Mouse (Mus musculus) embryonic facial prominence, embryonic 11.5 days (tissue): Measurements from ENCODE around the gene Ppp1r3d. TPM values are rescaled to one million over a fixed set of nuclear protein-coding genes. Genes with fewer than 3 reads are reported as not detected.

Experiments
- ATAC-seq: fragments of 200-750 bp; cut with Nextera tagmentation; replicated peaks from 2 replicates; pipeline ENCODE4 v1.8.0; 2017; ENCODE audit warnings: low read depth; ENCODE audit not compliant: insufficient number of reproducible peaks, low FRiP score, low TSS enrichment
- DNase-seq: peaks from one replicate; pipeline ENCODE4 v3.0.0-alpha.2; 2015; ENCODE audit warnings: low spot score
- H3K27ac ChIP-seq: fragments of 300-500 bp; sonication (generic); replicated peaks from 2 replicates; pipeline ENCODE4 v1.5.1; 2014; ENCODE audit warnings: mild to moderate bottlenecking, low read depth, low read length, control low read depth
- H3K27me3 ChIP-seq: fragments of 300-500 bp; sonication (generic); 2 replicates; pipeline ENCODE4 v1.6.1; 2014; ENCODE audit warnings: mild to moderate bottlenecking, low read length, moderate library complexity, mixed read lengths; ENCODE audit not compliant: control insufficient read depth, insufficient read depth
- H3K36me3 ChIP-seq: fragments of 300-500 bp; sonication (generic); replicated peaks from 2 replicates; pipeline ENCODE4 v1.6.1; 2014; ENCODE audit warnings: low read depth, mild to moderate bottlenecking, low read length, moderate library complexity, mixed read lengths; ENCODE audit not compliant: control insufficient read depth, insufficient read depth
- H3K4me1 ChIP-seq: fragments of 300-500 bp; sonication (generic); 2 replicates; pipeline ENCODE4 v1.6.1; 2014; ENCODE audit warnings: low read length, mixed read lengths; ENCODE audit not compliant: control insufficient read depth, insufficient read depth
- H3K4me2 ChIP-seq: fragments of 300-500 bp; sonication (generic); 2 replicates; pipeline ENCODE4 v1.6.1; 2014; ENCODE audit warnings: low read depth, mild to moderate bottlenecking, control low read depth, low read length, moderate library complexity
- H3K4me3 ChIP-seq: fragments of 300-500 bp; sonication (generic); 2 replicates; pipeline ENCODE4 v1.5.1; 2014; ENCODE audit warnings: low read depth, low read length, control low read depth
- H3K9ac ChIP-seq: fragments of 300-500 bp; sonication (generic); replicated peaks from 2 replicates; pipeline ENCODE4 v1.6.1; 2014; ENCODE audit warnings: mild to moderate bottlenecking, control low read depth, low read length
- H3K9me3 ChIP-seq: fragments of 300-500 bp; sonication (generic); replicated peaks from 2 replicates; pipeline ENCODE4 v1.6.1; 2016; ENCODE audit warnings: mild to moderate bottlenecking, low read length, inconsistent platforms, mixed read lengths; ENCODE audit not compliant: control insufficient read depth
- WGBS: fragments of 180-500 bp; shearing (Covaris S2); extraction: QIAGEN DNeasy Blood & Tissue Kit; methylation state at CpG from one replicate; pipeline ENCODE4 v1.1.7; 2014; 5-methylcytosine and 5-hydroxymethylcytosine counted together
- polyA plus RNA-seq: library from polyadenylated mRNA; unstranded; fragments of >200 nt; fragmentation: Nextera tagmentation; extraction: Ambion mirVana; gene quantifications from 2 replicates; pipeline ENCODE4 v1.2.1, GENCODE M21; 2014

Ppp1r3d gene
- polyA plus RNA-seq, 1 experiment from 2014 or later: 3.8 TPM

- Histone ChIP-seq H3K9me3 (no peaks in the 10 kb centered on the region), H3K27ac (no peak overlapping the region), H3K4me2 (peak overlapping the region; percentile 99), H3K36me3 (no peaks in the 10 kb centered on the region), H3K4me1 (peaks cover 3% of the 10 kb centered on the region; the same call in 1 of the 2 replicates), H3K4me3 (peak overlapping the region; percentile 76), H3K27me3 (peaks cover 11% of the 10 kb centered on the region), H3K9ac (peak overlapping the region; percentile 62)
- 16% methylated on average over 75 of the region's 75 CpGs for WGBS
- DNase-seq (no peak), ATAC-seq (peak; percentile 14; the same call in 1 of the 2 replicates)
These were observed 601 bp downstream of the Ppp1r3d start for GRCm38 (mm10) chr2:178413481-178414260.

GRCm38 (mm10) chr2:178413081-178413480 is 1.2 kb downstream of the Ppp1r3d start:
- ATAC-seq (no peak), DNase-seq (no peak)
- H3K4me2 ChIP-seq: peak overlapping the region; percentile 99
- peaks cover 3% of the 10 kb centered on the region; the same call in 1 of the 2 replicates for H3K4me1 ChIP-seq
- peak overlapping the region; percentile 76; the same call in 1 of the 2 replicates for H3K4me3 ChIP-seq
- H3K27ac ChIP-seq: no peak overlapping the region
- no peak overlapping the region for H3K9ac ChIP-seq
- no peaks in the 10 kb centered on the region for H3K9me3 ChIP-seq
- H3K36me3 ChIP-seq: no peaks in the 10 kb centered on the region
- H3K27me3 ChIP-seq: peaks cover 11% of the 10 kb centered on the region
- WGBS: 62% methylated on average over 13 of the region's 13 CpGs

- H3K9me3 ChIP-seq: no peaks in the 10 kb centered on the region
- no peak overlapping the region for H3K4me2 ChIP-seq
- no peak for ATAC-seq
- no peak overlapping the region for H3K9ac ChIP-seq
- peaks cover 11% of the 10 kb centered on the region for H3K27me3 ChIP-seq
- H3K36me3 ChIP-seq: no peaks in the 10 kb centered on the region
- H3K4me1 ChIP-seq: peaks cover 3% of the 10 kb centered on the region; the same call in 1 of the 2 replicates
- H3K4me3 ChIP-seq: no peak overlapping the region
- H3K27ac ChIP-seq: no peak overlapping the region
- 74% methylated on average over 6 of the region's 6 CpGs for WGBS
- DNase-seq: no peak
These were observed 1.7 kb downstream of the Ppp1r3d start for GRCm38 (mm10) chr2:178412598-178412997.

DNA sequence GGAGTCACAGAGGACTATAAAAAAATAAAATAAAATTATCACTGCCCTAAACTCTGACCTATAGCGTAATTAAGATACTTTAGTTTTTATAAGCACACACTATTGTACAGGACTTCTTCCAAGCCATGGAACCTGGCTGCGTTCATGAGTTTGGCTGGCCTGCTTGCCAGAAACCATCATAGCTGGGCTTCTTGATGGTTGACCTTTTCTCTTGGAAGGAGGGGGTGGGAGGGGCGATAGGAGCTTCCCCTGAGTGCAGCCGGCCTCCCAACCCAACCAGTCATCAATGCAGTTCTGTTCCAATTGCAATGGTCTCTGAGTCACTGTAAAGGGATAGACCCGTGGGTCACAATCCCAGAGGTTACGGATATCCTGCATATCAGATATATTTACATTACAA is 4.0 kb downstream of the Ppp1r3d start:
- Histone ChIP-seq H3K36me3 (no peaks in the 10 kb centered on the region), H3K9ac (no peak overlapping the region), H3K4me1 (peaks cover 3% of the 10 kb centered on the region; the same call in 1 of the 2 replicates), H3K27me3 (peaks cover 11% of the 10 kb centered on the region), H3K9me3 (no peaks in the 10 kb centered on the region), H3K4me3 (no peak overlapping the region), H3K27ac (no peak overlapping the region), H3K4me2 (no peak overlapping the region)
- no peak for DNase-seq
- no peak for ATAC-seq
- WGBS: 69% methylated on average over 6 of the region's 6 CpGs

GRCm38 (mm10) chr2:178409024-178409423 is 5.2 kb downstream of the Ppp1r3d start:
- ATAC-seq: no peak
- WGBS: 65% methylated on average over 1 of the region's 1 CpGs
- H3K9me3 ChIP-seq: no peaks in the 10 kb centered on the region
- no peak overlapping the region for H3K4me2 ChIP-seq
- H3K27me3 ChIP-seq: peaks cover 11% of the 10 kb centered on the region
- no peaks in the 10 kb centered on the region for H3K36me3 ChIP-seq
- no peak overlapping the region for H3K4me3 ChIP-seq
- H3K9ac ChIP-seq: no peak overlapping the region
- DNase-seq: no peak
- no peak overlapping the region for H3K27ac ChIP-seq
- peaks cover 3% of the 10 kb centered on the region; the same call in 1 of the 2 replicates for H3K4me1 ChIP-seq

- Histone ChIP-seq H3K4me3 (no peak within 1 kb of the TSS), H3K4me1 (no peaks in the 10 kb centered on the region), H3K9ac (no peak within 1 kb of the TSS), H3K9me3 (no peaks in the 10 kb centered on the region), H3K4me2 (no peak within 1 kb of the TSS), H3K27ac (no peak within 1 kb of the TSS), H3K27me3 (no peaks in the 10 kb centered on the region), H3K36me3 (no peaks in the 10 kb centered on the region)
- DNase-seq (no peak), ATAC-seq (peak; percentile 67; the same call in 1 of the 2 replicates)
- WGBS: 86% methylated on average over 51 of the region's 52 CpGs
These were observed 7.0 kb downstream of the Ppp1r3d start, which contains the start of gene Sycp2 for GRCm38 (mm10) chr2:178407053-178407815. Sycp2 (minus strand) TSS chr2:178407685.
